Mouse (Mus musculus) spleen, embryonic (tissue): ENCODE results near the gene Cyfip2.
"Not testable (repeated sequence)": the region's sequence is repeated elsewhere in the genome, so short reads cannot be mapped to it uniquely, and the experiment has no call there.

Experiments used
- CTCF ChIA-PET: fragments of 350-600 bp; sonication (Branson Sonifier 250); formaldehyde crosslinking; loops from one replicate; lab custom pipeline; 2022; lab: Charles Lee

Gene Cyfip2

DNA sequence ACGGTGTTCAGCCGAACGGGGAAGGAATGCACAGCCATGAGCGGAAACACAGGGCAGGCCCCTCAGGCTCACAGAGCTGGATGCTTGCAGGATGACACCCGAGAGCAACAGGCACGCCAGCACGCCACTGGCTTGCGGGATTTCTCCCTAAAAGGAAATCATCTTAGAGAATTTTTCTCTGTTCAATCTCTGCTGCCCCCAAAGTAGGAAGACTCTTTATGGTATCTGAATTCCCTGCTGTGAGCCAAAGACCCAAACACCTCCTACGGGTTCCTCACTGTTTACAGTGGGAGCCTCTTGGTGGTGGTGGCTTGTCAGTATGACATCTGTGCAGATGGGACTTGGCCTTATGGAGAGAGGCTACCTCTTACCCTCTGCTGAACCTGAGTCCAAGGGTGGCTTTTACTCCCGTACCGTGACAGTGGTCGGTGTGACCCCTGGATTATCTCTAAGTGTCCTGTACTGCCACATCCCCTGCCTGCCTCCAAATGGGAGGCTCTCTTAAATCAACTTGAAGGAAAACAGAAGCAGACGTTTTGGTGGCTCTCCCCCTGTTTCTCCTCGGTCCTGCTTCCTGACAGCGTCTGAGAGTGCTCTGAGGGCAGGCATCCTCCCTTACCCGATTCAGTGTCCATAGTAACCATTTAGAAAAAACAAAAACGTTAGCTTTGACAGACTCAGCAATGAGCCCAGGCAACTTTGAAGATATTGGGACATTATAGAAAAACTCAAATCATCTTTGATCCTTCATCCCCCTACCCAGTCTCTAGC lies 106.8 kb downstream of the Cyfip2 start:
- CTCF ChIA-PET, result no interaction called here

DNA sequence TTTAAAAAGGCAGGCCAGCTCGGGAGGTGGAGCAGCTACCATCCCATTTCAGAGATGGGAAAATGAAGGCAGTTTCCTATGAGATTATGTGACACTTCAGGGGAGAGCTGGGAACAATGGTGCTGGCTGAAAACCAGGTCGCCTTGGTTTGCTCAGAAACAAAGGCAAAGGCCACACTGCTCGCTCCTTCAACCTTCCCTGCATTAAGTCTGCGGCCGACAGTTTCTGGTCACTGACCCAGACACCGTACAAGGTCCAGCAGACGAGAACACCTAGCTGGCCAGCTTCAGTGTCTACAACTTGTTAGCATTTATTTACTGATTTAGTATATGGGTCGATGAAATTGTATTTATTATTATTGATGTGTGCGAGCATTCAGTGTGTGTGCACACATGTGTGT lies 107.8 kb downstream of the Cyfip2 start:
- CTCF ChIA-PET, result no interaction called here

DNA sequence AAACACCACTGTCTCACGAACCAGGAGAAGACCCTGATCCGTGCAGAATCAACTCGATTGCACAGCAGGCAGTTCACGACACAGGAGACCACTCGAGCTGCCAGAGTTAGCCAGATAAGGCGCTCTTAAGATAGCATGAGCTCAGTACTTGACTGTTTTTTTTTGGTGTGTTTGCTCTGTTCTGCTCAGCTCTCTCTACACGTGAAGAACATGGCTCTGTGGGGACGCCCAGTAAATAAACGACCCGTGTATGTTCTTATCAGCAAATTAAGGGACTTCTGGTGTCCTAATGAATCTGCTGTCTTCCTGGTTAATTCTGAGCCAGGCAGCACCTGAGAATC lies 110.1 kb downstream of the Cyfip2 start:
- CTCF ChIA-PET, result no interaction called here

- CTCF ChIA-PET, result no interaction called here
Measured at GRCm38 (mm10) chr11:46201636-46202546, 110.8 kb downstream of the Cyfip2 start.

DNA sequence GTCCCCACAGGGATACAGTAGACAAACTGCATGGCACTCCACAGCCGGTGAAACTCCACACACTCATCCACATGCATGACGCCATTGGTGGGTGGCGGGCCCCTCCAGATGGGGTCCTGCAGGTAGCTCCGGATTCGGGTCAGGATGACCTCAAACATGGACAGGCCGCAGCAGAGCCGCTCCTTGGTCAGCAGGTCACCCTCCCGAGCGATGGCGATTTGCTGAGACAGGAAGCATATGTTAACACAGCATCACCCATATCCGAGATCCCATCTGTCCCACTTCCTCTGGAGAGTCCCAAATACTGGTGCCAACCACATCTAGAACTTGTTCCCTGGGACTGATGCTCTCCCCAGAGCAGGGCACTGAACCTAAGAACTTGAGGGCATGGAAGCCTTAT lies 112.0 kb downstream of the Cyfip2 start:
- CTCF ChIA-PET, result no interaction called here

GRCm38 (mm10) chr11:46194175-46194574 lies 118.5 kb downstream of the Cyfip2 start:
- CTCF ChIA-PET, result no interaction called here

DNA sequence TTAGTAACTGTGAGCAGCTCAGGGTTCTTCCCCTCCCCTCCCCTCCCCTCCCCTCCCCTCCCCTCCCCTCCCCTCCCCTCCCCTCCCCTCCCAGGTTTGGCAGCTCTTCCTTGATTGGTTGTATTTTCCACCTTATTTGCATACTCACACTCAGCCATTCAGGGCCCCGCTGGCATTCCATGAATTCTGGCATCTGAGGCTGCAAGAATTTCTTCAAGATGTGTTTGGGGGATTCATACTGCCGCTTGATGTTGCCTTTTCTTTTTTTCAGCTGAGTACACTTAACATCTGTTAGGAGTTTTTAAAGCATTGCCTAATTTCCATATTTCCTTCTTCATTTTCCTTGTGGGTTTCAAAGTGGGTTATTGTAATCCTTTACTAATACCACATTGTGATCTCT lies 124.4 kb downstream of the Cyfip2 start:
- CTCF ChIA-PET, result no interaction called here

GRCm38 (mm10) chr11:46185486-46185885 lies 127.2 kb downstream of the Cyfip2 start:
- CTCF ChIA-PET, result no interaction called here

DNA sequence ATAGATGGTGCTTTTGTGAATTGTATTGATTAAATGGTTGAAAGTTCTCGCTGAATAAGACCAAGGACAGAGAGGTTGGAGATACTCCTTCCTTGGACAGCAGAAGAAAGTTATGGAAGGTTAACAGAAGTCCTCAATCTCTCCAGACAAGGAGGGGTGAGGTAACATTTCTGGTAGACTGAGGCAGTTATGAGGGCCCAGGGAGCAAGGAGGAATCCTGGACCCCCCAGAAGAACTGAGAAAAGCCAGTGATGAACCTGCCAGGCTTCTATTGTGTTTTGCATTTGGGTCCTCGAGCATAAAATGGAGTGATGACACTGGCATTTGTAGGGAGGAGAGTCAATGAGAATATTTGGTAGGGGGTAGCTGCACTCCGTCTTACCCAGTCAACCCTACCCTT lies 127.7 kb downstream of the Cyfip2 start:
- CTCF ChIA-PET, result no interaction called here

DNA sequence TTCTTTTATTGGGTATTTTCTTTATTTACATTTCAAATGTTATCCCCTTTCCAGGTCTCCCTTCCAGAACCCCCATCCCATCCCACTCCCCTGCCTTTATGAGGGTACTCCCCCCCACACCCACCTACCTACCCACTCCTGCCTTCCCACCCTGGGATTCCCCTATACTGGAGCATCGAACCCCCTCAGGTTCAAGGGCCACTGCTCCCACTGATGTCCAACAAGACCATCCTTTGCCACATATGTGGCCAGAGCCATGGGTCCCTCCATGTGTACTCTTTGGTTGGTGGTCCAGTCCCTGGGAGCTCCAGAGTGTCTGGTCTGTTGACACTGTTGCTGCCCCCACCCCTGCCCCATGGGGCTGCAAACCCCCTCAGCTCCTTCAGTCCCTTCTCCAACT lies 130.6 kb downstream of the Cyfip2 start:
- CTCF ChIA-PET, result not testable (repeated sequence)

DNA sequence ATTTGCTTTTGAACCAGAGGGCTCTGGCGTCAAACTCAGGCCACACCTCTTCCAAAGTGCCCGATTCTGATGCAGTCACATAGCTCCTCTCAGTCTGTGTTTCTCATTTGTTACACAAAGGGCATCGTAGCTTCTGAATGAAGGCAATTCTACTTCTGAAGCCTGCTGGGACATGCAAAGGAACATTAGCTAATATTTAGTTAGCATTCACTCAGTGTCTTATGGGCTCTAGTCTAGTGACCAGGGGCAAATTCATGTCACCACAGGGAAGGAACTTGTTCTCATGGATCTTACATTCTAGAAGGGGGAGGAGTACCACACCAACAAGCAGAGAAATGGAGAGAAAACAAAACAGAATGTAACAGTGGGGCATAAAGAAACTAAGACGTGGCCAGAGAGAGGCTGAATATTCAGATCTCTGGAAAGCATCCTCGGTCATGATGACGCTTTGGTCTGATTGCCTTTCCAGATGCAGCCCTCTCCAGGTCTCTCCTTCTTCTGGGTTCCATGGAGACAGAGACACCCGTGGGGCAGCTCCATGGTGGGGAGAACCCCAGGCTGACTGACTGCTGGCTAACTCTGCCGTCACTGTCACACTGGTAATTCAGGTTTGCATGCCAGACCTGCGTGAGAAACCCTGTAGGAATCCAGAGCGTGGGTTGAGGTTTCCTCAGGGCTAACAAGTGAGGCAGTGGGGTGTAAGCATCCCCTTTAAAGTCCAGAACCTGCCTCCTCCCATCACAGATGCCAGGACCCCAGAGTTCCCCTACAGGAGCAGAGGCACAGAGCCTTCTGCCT lies 135.2 kb downstream of the Cyfip2 start:
- CTCF ChIA-PET, result no interaction called here

DNA sequence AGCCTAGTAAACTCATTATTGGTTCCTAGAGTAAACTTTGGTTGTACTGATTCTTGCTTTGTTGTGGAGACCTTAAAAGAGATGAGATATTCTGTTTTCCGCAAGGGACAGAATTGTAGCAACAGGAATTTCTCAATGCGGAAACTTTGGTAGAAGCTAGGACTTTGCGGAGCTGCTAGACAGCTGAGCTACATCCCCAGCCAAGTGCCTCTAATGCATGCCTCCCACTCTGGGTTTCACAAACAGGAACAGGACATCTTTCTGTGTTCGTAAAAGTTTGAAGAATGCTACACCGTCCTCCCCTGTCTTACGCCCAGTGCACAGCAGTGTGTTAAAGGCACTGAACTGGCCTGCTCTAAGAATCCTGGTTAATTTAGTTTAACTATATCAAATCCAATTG lies 136.5 kb downstream of the Cyfip2 start:
- CTCF ChIA-PET, result no interaction called here

DNA sequence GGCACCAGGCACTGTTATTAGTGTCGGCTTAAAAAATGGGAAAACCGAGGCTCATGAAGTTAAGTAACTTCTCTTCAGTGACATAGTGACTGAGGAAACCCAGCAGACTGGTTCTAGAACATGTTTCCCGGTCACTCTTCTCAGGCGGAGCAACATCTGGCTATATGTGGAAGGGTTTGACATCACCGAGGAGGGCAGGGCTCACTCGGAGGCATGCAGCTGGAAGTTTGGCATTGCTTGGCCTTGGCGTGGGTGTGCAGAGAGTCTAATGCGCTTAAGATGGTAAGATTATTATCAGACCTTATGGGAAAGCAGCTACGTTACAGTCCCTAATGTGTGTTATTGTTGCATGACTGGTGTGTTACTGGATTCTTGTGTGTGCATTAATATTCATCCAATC lies 140.5 kb downstream of the Cyfip2 start:
- CTCF ChIA-PET, result no interaction called here

DNA sequence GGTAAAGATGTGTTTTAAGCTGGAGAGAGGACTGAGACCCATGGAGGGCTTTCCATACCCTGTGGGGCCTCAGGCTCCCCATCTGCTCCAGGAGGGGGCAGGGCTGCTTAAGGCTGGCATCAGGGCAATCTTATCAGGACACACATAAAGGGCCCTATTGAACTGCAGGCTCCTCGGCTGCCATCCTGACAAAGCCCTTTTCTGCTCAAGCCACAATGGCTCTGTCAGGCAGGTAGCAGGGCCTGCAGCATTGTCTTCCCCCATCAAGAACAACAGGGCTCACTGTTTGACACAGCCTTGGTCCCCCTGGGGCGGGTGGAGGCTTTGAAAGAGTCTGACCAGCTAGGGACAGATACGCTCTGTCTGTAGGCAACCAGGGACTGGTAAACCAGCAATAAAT lies 142.8 kb downstream of the Cyfip2 start:
- CTCF ChIA-PET, result no interaction called here

- CTCF ChIA-PET, result interaction anchor here (0.6 kb wide), 1 partner anchor 35 kb away, joined by 3 read pairs; no protein-coding TSS in a partner anchor
Measured at GRCm38 (mm10) chr11:46168506-46168905, 144.2 kb downstream of the Cyfip2 start.

- CTCF ChIA-PET, result no interaction called here
Measured at GRCm38 (mm10) chr11:46165866-46166585, 146.6 kb downstream of the Cyfip2 start, which contains the start of gene Nipal4. TSS of gene Nipal4 (minus strand) at chr11:46166508.

DNA sequence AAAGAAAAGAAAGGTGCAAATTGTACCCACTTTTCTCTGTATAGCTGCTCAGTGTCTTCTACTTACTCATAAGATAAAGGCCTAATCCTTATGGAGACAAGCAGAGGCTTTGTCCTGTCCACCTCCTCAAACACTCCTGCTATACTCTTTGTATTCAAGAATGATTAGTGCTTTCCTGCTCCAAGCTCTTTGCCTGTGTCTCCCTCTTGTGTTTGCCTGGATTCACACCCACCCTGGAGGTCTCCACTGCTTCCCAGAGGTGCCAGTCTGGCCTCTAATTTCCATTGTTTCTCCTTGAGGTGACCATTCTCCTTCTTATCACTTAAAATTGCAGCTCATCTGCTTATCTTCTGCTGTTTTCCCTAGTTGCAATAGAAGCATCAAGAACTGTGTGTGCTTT lies 155.2 kb downstream of the Cyfip2 start:
- CTCF ChIA-PET, result no interaction called here

DNA sequence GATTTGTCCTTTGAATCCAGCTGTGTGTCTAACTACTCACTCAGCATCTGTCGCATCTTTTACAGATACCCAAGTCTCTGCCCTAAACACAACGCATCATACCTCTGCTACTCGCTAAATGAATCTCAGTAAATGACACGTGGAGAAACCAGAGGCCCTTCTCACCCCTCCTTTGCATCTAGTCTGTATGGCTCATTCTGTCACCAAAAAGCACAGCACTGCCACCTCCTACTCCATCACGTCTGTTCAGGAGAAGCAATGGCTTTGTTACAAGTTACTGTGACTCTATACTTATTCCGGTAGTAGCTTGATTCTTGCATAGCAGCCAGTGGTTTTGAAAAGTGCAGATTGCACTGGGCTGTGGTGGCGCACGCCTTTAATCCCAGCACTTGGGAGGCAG lies 155.7 kb downstream of the Cyfip2 start:
- CTCF ChIA-PET, result no interaction called here

- CTCF ChIA-PET, result no interaction called here
Measured at GRCm38 (mm10) chr11:46146619-46147018, 166.0 kb downstream of the Cyfip2 start.

- CTCF ChIA-PET, result interaction anchor here (0.6 kb wide), 1 partner anchor 86 kb away, joined by 6 read pairs; no protein-coding TSS in a partner anchor
Measured at GRCm38 (mm10) chr11:46145163-46145875, 167.3 kb downstream of the Cyfip2 start.
